Mouse (Mus musculus) hindbrain, embryonic 15.5 days (tissue): ENCODE data around the gene Hspa1l. TPM values are rescaled to one million over a fixed set of nuclear protein-coding genes. Genes with fewer than 3 reads are reported as not detected.
"Not testable (repeated sequence)": the region's sequence is repeated elsewhere in the genome, so short reads cannot be mapped to it uniquely, and the experiment has no call there.

Experiments
- ATAC-seq: fragments of 200-750 bp; cut with Nextera tagmentation; 2 replicates; pipeline ENCODE4 v1.8.0; 2017; ENCODE audit warnings: low read depth, moderate number of reproducible peaks, moderate TSS enrichment; ENCODE audit not compliant: low FRiP score
- H3K27ac ChIP-seq: fragments of 300-500 bp; sonication (generic); replicated peaks from 2 replicates; pipeline ENCODE4 v1.5.1; 2015; ENCODE audit warnings: mild to moderate bottlenecking, inconsistent platforms
- H3K27me3 ChIP-seq: fragments of 300-500 bp; sonication (generic); 2 replicates; pipeline ENCODE4 v1.6.1; 2015; ENCODE audit warnings: control low read depth, inconsistent platforms
- H3K36me3 ChIP-seq: fragments of 300-500 bp; sonication (generic); 2 replicates; pipeline ENCODE4 v1.6.1; 2015; ENCODE audit warnings: control low read depth, inconsistent platforms
- H3K4me1 ChIP-seq: fragments of 300-500 bp; sonication (generic); replicated peaks from 2 replicates; pipeline ENCODE4 v1.6.1; 2015; ENCODE audit warnings: control low read depth, inconsistent platforms
- H3K4me2 ChIP-seq: fragments of 300-500 bp; sonication (generic); 2 replicates; pipeline ENCODE4 v1.6.1; 2015; ENCODE audit warnings: moderate library complexity, mild to moderate bottlenecking, inconsistent platforms
- H3K4me3 ChIP-seq: fragments of 300-500 bp; sonication (generic); 2 replicates; pipeline ENCODE4 v1.5.1; 2015; ENCODE audit warnings: mild to moderate bottlenecking, inconsistent platforms
- H3K9ac ChIP-seq: fragments of 300-500 bp; sonication (generic); 2 replicates; pipeline ENCODE4 v1.6.1; 2015; ENCODE audit warnings: inconsistent platforms
- H3K9me3 ChIP-seq: fragments of 300-500 bp; sonication (generic); 2 replicates; pipeline ENCODE4 v1.6.1; 2016; ENCODE audit warnings: control low read depth, inconsistent platforms
- WGBS: fragments of 180-500 bp; shearing (Covaris S2); methylation state at CpG from one replicate; pipeline ENCODE4 v1.1.7; 2015; 5-methylcytosine and 5-hydroxymethylcytosine counted together
- polyA plus RNA-seq: library from polyadenylated mRNA; unstranded; fragments of >200 nt; fragmentation: Nextera tagmentation; extraction: Ambion mirVana; gene quantifications from 2 replicates; pipeline ENCODE4 v1.2.1, GENCODE M21; 2015

Gene Hspa1l
- polyA plus RNA-seq, 1 experiment from 2014 or later: 1.8 TPM

DNA sequence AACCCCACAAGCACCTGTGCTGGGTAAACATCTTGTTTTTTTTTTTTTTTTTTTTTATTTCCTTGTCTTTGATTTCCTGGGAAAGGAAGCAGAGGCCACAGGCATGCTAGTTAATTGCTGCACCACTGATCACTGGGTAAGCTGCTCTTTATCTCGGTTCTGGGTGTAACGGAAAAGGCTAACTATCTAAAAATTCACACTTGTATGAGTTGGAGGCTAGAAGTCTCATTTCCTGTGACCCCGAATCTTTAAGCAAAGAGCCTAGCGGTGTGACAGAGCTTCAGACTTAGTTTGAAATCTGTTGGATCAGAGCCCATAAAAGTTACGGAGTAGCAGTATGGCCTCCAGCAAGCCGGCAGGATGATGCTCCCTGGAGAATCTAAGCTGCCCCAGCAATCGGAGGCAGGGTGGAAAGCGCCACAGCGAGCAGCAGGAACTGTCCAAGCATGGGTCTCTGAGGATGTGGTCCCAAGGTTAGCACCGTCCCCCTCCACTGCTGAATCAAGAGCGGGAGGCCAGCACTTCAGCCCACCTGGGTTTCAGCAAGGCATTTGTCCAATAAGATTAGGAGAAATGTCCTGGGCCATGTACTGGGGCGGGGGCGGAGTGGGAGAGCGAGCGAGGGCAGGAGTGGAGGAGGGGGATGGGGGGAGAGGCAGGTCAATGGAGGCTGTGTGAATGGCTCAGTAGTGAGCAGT lies 31.0 kb upstream of the Hspa1l start:
- 10% methylated on average over 15 of the region's 15 CpGs for WGBS
- H3K9me3 ChIP-seq: no peaks in the 10 kb centered on the region
- H3K4me1 ChIP-seq: peaks cover 5% of the 10 kb centered on the region; the same call in 1 of the 2 replicates
- H3K36me3 ChIP-seq: no peaks in the 10 kb centered on the region
- H3K27ac ChIP-seq: no peak overlapping the region
- ATAC-seq: no peak
- H3K27me3 ChIP-seq: no peaks in the 10 kb centered on the region
- H3K4me2 ChIP-seq: peak overlapping the region; percentile 44
- peak overlapping the region; percentile 16 for H3K4me3 ChIP-seq
- 0 out of 2 replicates have a peak overlapping the region, but pooled peaks have one; percentile 27 for H3K9ac ChIP-seq

- H3K36me3 ChIP-seq: no peaks in the 10 kb centered on the region
- 88% methylated on average over 4 of the region's 4 CpGs for WGBS
- H3K27ac ChIP-seq: no peak overlapping the region
- no peak overlapping the region for H3K4me3 ChIP-seq
- no peak overlapping the region for H3K4me2 ChIP-seq
- H3K27me3 ChIP-seq: no peaks in the 10 kb centered on the region
- no peak for ATAC-seq
- no peaks in the 10 kb centered on the region for H3K9me3 ChIP-seq
- H3K9ac ChIP-seq: no peak overlapping the region
- H3K4me1 ChIP-seq: peaks cover 5% of the 10 kb centered on the region; the same call in 1 of the 2 replicates
These were observed 29.2 kb upstream of the Hspa1l start for GRCm38 (mm10) chr17:34943128-34943815.

- H3K4me2 ChIP-seq: no peak overlapping the region
- peaks cover 5% of the 10 kb centered on the region; the same call in 1 of the 2 replicates for H3K4me1 ChIP-seq
- H3K27me3 ChIP-seq: no peaks in the 10 kb centered on the region
- no peak overlapping the region for H3K9ac ChIP-seq
- H3K4me3 ChIP-seq: no peak overlapping the region
- no peaks in the 10 kb centered on the region; the same call in none of the 2 replicates for H3K36me3 ChIP-seq
- no peak overlapping the region for H3K27ac ChIP-seq
- H3K9me3 ChIP-seq: no peaks in the 10 kb centered on the region
- ATAC-seq: no peak
These were observed 28.1 kb upstream of the Hspa1l start for GRCm38 (mm10) chr17:34944362-34944761.

- H3K4me3 ChIP-seq: no peak overlapping the region
- H3K4me2 ChIP-seq: no peak overlapping the region
- H3K4me1 ChIP-seq: peaks cover 22% of the 10 kb centered on the region
- H3K36me3 ChIP-seq: peaks cover 15% of the 10 kb centered on the region
- H3K27ac ChIP-seq: no peak overlapping the region
- no peak for ATAC-seq
- no peak overlapping the region for H3K9ac ChIP-seq
- no peaks in the 10 kb centered on the region for H3K9me3 ChIP-seq
- no peaks in the 10 kb centered on the region for H3K27me3 ChIP-seq
- 90% methylated on average over 5 of the region's 5 CpGs for WGBS
These were observed 25.9 kb upstream of the Hspa1l start for GRCm38 (mm10) chr17:34946486-34947140.

DNA sequence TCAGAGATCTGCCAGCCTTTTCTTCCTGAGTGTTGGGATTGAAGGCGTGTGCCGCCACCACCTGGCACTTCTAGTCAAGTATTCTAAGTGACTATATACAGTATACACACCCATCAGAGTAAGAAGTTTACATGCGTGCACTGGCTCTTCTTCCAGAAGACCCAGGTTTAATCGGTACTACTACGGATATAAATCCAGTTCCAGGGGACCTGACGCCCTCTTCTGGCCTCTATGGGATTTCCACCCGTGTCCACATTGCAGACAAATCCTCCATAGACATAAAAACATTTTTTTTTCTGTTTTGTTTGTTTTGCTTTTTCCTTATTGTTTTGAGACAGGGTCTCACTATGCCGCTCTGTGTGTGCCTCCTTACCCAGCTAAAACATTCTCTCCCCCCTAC lies 24.9 kb upstream of the Hspa1l start:
- Histone ChIP-seq H3K4me1 (peaks cover 19% of the 10 kb centered on the region), H3K27me3 (no peaks in the 10 kb centered on the region), H3K4me3 (no peak overlapping the region), H3K4me2 (no peak overlapping the region), H3K9me3 (no peaks in the 10 kb centered on the region), H3K27ac (no peak overlapping the region), H3K9ac (no peak overlapping the region), H3K36me3 (peaks cover 15% of the 10 kb centered on the region)
- no peak for ATAC-seq
- WGBS: 30% methylated on average over 8 of the region's 8 CpGs

DNA sequence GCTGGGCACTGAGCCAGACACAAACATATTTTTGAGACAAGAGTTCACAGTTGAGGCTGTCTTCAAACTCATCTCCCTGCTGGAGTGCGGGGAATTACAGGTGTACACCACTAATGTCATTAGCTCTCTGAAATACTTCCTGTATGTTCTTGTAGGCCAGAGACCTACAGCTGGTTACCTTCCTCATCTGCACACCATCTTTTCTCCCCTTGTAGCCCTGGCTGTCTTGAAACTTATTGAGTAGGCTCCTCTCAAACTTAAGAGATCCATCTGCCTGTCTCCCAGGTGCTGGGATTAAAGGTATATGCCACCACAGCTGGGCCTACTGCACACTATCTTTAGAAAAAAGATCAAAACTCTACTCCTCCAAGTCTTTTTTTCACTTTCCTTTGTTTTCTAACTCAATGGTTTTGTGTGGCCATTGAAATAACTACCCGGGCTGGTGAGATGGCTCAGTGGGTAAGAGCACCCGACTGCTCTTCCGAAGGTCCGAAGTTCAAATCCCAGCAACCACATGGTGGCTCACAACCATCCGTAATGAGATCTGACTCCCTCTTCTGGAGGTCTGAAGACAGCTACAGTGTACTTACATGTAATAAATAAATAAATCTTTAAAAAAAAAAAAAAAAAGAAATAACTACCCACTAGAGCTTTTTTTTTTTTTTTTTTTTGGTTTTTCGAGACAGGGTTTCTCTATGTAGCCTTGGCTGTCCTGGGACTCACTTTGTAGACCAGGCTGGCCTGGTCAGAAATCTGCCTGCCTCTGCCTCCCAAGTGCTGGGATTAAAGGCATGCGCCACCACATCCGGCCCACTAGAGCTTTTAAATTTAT lies 23.6 kb upstream of the Hspa1l start:
- H3K9me3 ChIP-seq, H3K27me3 ChIP-seq, H3K9ac ChIP-seq, ATAC-seq, H3K4me3 ChIP-seq, H3K4me2 ChIP-seq: not testable (repeated sequence)
- H3K36me3 ChIP-seq: peaks cover 15% of the 10 kb centered on the region
- H3K4me1 ChIP-seq: peaks cover 19% of the 10 kb centered on the region
- 0 out of 2 replicates have a peak overlapping the region, but pooled peaks have one; percentile 19 for H3K27ac ChIP-seq
- WGBS: 59% methylated on average over 9 of the region's 9 CpGs

DNA sequence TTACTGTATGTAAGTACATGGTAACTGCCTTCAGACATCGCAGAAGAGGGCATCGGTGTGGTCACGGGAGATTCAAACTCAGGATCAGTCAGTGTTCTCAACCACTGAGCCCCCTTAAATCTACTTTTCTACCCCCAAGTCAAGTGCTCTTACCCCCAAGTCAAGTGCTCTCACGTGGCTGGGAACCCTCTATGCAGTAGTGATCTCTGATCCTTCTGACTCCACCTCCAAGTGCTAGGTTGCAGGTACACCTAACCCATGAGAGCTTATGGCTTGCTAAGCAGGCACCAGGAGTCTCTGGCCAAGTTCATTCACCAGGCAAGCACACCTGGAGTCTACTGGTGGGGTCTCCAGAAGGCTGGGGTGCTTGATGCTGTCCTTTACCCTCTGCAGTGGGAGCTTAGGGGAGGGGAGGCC lies 22.9 kb upstream of the Hspa1l start:
- Histone ChIP-seq H3K9me3 (no peaks in the 10 kb centered on the region), H3K27me3 (no peaks in the 10 kb centered on the region), H3K4me1 (peaks cover 19% of the 10 kb centered on the region), H3K4me2 (no peak overlapping the region), H3K36me3 (peaks cover 15% of the 10 kb centered on the region), H3K9ac (no peak overlapping the region), H3K4me3 (no peak overlapping the region), H3K27ac (0 out of 2 replicates have a peak overlapping the region, but pooled peaks have one; percentile 19)
- 40% methylated on average over 4 of the region's 4 CpGs for WGBS
- no peak for ATAC-seq

DNA sequence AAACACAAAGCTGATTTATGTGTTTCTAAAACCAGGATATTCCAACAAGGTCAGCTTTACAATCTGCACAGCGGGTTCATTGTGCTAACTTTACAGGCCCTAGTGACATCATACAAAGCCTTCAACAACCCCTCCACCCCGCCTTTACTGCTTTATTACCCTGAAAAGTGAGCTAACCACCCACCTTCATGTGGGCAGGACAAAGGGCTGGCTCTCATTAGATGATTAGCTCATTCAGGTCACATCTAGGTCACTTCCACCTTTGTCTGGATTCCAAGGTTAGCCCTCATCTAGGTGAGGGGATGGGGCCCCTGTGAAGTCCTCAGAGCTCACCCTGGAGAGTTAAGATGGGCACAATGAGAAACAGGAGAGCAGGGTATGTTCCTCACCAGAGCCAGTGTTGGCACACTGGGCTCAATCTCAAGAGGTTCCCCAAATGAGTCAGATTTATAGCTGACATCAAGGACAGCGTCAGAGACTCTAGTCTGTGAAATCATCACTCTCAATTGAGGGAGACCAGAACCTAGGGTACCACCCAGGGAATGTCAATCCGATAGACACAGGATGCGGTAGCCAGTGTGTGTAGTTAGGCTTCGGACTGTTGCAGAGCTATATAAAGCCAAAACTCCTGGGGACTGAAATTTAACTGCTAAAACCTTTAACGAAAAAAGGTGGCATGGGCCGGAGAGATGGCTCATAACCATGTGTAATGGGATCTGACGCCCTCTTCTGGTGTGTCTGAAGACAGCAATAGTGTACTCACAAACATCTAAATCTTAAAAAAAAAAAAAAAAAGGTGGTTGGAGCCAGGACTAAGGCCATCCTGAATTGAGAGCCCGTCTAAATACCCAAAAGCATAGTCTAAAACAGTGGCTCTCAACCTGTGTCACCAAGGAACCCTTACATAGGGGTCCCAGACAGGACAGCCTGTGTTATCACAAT lies 21.7 kb upstream of the Hspa1l start:
- Histone ChIP-seq H3K9me3 (no peaks in the 10 kb centered on the region), H3K27me3 (peaks cover 10% of the 10 kb centered on the region), H3K4me3 (peak overlapping the region; percentile 70), H3K4me1 (peaks cover 19% of the 10 kb centered on the region), H3K27ac (peak overlapping the region; percentile 92), H3K4me2 (peak overlapping the region; percentile 82), H3K36me3 (peaks cover 15% of the 10 kb centered on the region), H3K9ac (peak overlapping the region; percentile 99)
- ATAC-seq: no peak
- 32% methylated on average over 10 of the region's 10 CpGs for WGBS

DNA sequence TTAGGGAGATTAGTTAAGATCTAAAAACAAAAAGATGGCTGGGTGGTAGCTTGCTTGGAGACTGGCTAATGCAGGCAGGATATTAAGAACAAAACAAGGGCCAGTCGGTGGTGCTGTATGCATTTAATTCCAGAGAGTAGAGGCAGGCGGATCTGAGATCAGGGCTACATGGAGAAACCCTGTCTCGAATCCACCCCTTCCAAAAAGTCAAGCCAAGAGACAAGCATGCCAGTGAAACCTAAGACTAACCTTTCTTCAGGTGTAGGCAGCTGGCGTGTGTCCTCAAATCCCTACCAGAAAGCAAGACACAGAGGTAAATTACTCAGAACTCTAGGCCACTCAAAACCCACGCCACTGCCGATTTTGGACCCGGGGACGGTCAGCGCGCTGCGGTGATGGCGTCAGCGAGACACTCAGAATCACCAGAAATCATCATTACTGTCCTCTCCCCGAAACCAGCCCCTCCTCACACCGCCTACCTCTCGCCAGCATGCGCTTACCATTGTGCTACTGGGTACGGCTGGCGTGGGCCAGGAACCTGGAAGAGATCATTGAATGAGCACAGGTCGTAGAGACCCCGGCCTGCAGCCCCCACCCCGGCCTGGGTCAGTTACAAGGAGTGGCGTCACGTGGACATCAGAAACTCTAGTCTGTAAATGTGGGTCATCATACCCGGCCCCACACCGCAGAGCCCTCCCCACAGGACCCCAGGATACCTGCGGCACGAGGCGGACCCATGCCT lies 20.7 kb upstream of the Hspa1l start:
- peak overlapping the region; percentile 92 for H3K27ac ChIP-seq
- under 1% methylated on average over 29 of the region's 29 CpGs for WGBS
- H3K36me3 ChIP-seq: peaks cover 15% of the 10 kb centered on the region
- H3K4me1 ChIP-seq: peaks cover 19% of the 10 kb centered on the region
- no peaks in the 10 kb centered on the region for H3K9me3 ChIP-seq
- H3K27me3 ChIP-seq: peaks cover 13% of the 10 kb centered on the region
- peak overlapping the region; percentile 82 for H3K4me2 ChIP-seq
- peak overlapping the region; percentile 70 for H3K4me3 ChIP-seq
- peak overlapping the region; percentile 99 for H3K9ac ChIP-seq
- no peak for ATAC-seq

DNA sequence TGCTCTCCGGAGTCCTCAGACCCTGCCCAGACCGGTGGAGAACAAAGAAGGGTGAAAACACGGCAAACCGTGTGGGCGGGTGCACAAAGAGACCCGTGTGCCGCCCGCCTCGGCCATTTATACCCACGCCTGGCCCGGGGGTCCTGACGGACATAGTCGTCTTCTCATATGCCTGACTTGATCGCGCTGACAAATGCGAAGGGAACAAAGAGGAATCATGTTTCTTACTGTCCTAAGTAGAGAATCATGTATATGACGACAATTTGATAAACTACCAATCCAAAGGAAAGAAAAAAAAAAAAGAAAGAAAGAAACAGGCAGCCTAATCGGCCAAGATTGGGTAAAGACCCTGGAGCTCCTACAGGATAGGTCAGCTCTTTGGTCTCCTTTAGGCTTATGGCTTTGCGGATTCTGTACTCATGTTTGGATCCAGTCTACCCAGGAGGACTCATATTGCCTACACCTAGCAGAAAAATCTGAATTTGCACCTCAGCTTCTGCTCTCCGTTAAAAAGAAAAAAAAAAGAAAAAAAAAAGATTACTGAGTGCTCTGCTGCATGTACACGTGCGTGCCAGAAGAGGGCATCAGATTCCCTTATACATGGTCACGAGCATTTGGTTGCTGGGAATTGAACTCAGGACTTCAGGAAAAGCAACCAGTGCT lies 20.0 kb upstream of the Hspa1l start:
- peak; percentile 87 for ATAC-seq
- Histone ChIP-seq H3K36me3 (peaks cover 15% of the 10 kb centered on the region), H3K9ac (peak overlapping the region; percentile 99), H3K9me3 (no peaks in the 10 kb centered on the region), H3K4me3 (peak overlapping the region; percentile 70), H3K4me1 (peaks cover 19% of the 10 kb centered on the region), H3K27me3 (peaks cover 13% of the 10 kb centered on the region), H3K27ac (peak overlapping the region; percentile 92), H3K4me2 (peak overlapping the region; percentile 82)
- WGBS: 0% methylated on average over 23 of the region's 23 CpGs
